Mouse (Mus musculus) yolk sac, embryonic 10.5 days (tissue): ENCODE data around the gene Akna.

Experiments
- DNase-seq: peaks from one replicate; pipeline ENCODE4 v3.0.0-alpha.2; 2017; ENCODE audit warnings: low spot score

The Akna gene

DNA sequence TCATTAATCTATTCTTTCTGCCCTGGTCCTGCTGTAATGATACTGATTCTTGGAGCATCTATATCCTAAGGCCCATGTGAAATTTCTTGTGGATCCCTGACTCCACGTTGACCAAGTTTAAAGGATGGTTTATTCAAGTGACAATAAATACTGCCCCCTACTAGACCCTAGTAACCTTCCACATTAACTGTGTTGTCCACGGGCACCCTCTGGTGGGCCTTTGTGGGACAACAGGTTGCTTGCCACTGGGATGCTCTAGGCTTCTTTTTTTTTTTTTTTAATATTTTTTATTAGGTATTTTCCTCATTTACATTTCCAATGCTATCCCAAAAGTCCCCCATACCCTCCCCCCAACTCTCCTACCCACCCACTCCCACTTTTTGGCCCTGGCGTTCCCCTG, 83.6 kb downstream of the Akna start:
- peak; percentile 18 for DNase-seq
